In genomic region chr2:75832781-75833180, GRCm38 (mm10) we compare ENCODE assay signal across 8 mouse cellular contexts. TPM values are rescaled to one million over a fixed set of nuclear protein-coding genes. Genes with fewer than 3 reads are reported as not detected.
DNase-seq lines count a peak whose midpoint lies in the region; ATAC-seq and TF ChIP-seq lines count a peak whose summit lies in the region.

No protein-coding gene starts in this region.

- H3K36me3 ChIP-seq in kidney, embryonic 14.5 days (ENCODE audit: control insufficient read depth, insufficient read depth, low read length) = no peaks in the 10 kb centered on the region
- peaks cover 1 to 24% of the 10 kb centered on the region in 2 experiments; a peak in 3 of 4 replicates for H3K36me3 ChIP-seq in MEL (ENCODE audit: control insufficient read depth in 1 of 2, insufficient read depth in 2 of 2, low read length in 2 of 2)
- H3K36me3 ChIP-seq in hindbrain, embryonic 11.5 days (ENCODE audit: control insufficient read depth, insufficient read depth, low read length) = no peaks in the 10 kb centered on the region
- no peaks in the 10 kb centered on the region for H3K36me3 ChIP-seq in midbrain, embryonic 14.5 days (ENCODE audit: control insufficient read depth, insufficient read depth, low read length)

- no peak for ATAC-seq in kidney, embryonic 14.5 days (ENCODE audit: low FRiP score, low TSS enrichment)
- ATAC-seq in hindbrain, embryonic 11.5 days (ENCODE audit: low FRiP score) = no peak
- ATAC-seq in midbrain, embryonic 14.5 days (ENCODE audit: low FRiP score, low TSS enrichment) = no peak

- no peak for TF ChIP-seq RAD21 in MEL (IDR thresholded peaks at IDR 0.05; ENCODE audit: low read depth, low read length)

- no peak for TF ChIP-seq EP300 in MEL (IDR thresholded peaks at IDR 0.05; ENCODE audit: low read depth in 1 of 2, low read length in 2 of 2)

- WGBS in kidney, embryonic 14.5 days = 0% methylated on average over 5 of the region's 5 CpGs
- WGBS in hindbrain, embryonic 11.5 days = 4% methylated on average over 5 of the region's 5 CpGs
- WGBS in midbrain, embryonic 14.5 days = 2% methylated on average over 5 of the region's 5 CpGs

- H3K9me3 ChIP-seq in kidney, embryonic 14.5 days (ENCODE audit: control insufficient read depth, low read length) = no peaks in the 10 kb centered on the region
- H3K9me3 ChIP-seq in MEL (replicated peaks; ENCODE audit: insufficient read depth, low read length) = no peaks in the 10 kb centered on the region
- H3K9me3 ChIP-seq in hindbrain, embryonic 11.5 days (ENCODE audit: control insufficient read depth, low read length) = no peaks in the 10 kb centered on the region
- no peaks in the 10 kb centered on the region for H3K9me3 ChIP-seq in midbrain, embryonic 14.5 days (ENCODE audit: control insufficient read depth, low read length)

- H3K4me3 ChIP-seq in kidney, embryonic 14.5 days (ENCODE audit: low read length) = peak overlapping the region; percentile 90
- peak overlapping the region; percentile 92 to 99 for H3K4me3 ChIP-seq in MEL (ENCODE audit: control insufficient read depth in 1 of 2, insufficient read depth in 1 of 2, low read depth in 2 of 2, low read length in 2 of 2)
- peak overlapping the region; percentile 83 for H3K4me3 ChIP-seq in hindbrain, embryonic 11.5 days (ENCODE audit: low read depth, low read length)
- H3K4me3 ChIP-seq in midbrain, embryonic 14.5 days (replicated peaks; ENCODE audit: low read depth, low read length) = peak overlapping the region; percentile 85

- peaks cover 23% of the 10 kb centered on the region; the same call in 1 of the 2 replicates for H3K4me1 ChIP-seq in kidney, embryonic 14.5 days (ENCODE audit: control insufficient read depth, insufficient read depth, low read length)
- H3K4me1 ChIP-seq in MEL (ENCODE audit: control insufficient read depth in 1 of 2, insufficient read depth in 2 of 2, low read length in 2 of 2) = peaks cover 0 to 29% of the 10 kb centered on the region in 2 experiments; a peak in 2 of 4 replicates
- 0 out of 2 replicates have a peak, but pooled peaks cover 3% of the 10 kb centered on the region for H3K4me1 ChIP-seq in hindbrain, embryonic 11.5 days (replicated peaks; ENCODE audit: control insufficient read depth, insufficient read depth, low read length)
- peaks cover 15% of the 10 kb centered on the region for H3K4me1 ChIP-seq in midbrain, embryonic 14.5 days (ENCODE audit: control insufficient read depth, insufficient read depth, low read length)

- peaks cover 43% of the 10 kb centered on the region for H3K79me2 ChIP-seq in MEL (ENCODE audit: control insufficient read depth, insufficient read depth, low read length, poor library complexity)

- no peak for DNase-seq in kidney, postnatal 25 days
- DNase-seq in MEL (ENCODE audit: low read depth, low spot score) = peak; percentile 50
- no peak for DNase-seq in hindbrain, embryonic 11.5 days (ENCODE audit: low spot score)
- no peak for DNase-seq in midbrain, embryonic 14.5 days
- DNase-seq in urinary bladder, adult 18-20 months (ENCODE audit: low spot score in 2 of 2) = no peak
- no peak for DNase-seq in yolk sac, embryonic 10.5 days (ENCODE audit: low spot score)
- DNase-seq in ovary, adult 18-20 months (ENCODE audit: low spot score) = no peak

- peak overlapping the region; percentile 70 for H3K4me2 ChIP-seq in kidney, embryonic 14.5 days (replicated peaks; ENCODE audit: low read depth, low read length)
- H3K4me2 ChIP-seq in hindbrain, embryonic 11.5 days (replicated peaks; ENCODE audit: low read depth, low read length) = peak overlapping the region; percentile 82
- peak overlapping the region; percentile 75 for H3K4me2 ChIP-seq in midbrain, embryonic 14.5 days (ENCODE audit: low read length)

- H3K27ac ChIP-seq in kidney, embryonic 14.5 days (ENCODE audit: low read depth, low read length) = no peak overlapping the region; the same call in 1 of the 2 replicates
- peak overlapping the region; percentile 7 for H3K27ac ChIP-seq in MEL (ENCODE audit: control insufficient read depth, low read depth, low read length)
- peak overlapping the region; percentile 85; the same call in 1 of the 2 replicates for H3K27ac ChIP-seq in hindbrain, embryonic 11.5 days (ENCODE audit: low read depth, low read length)
- H3K27ac ChIP-seq in midbrain, embryonic 14.5 days (replicated peaks; ENCODE audit: low read depth, low read length) = peak overlapping the region; percentile 79; the same call in 1 of the 2 replicates

- TF ChIP-seq CTCF in MEL (IDR thresholded peaks at IDR 0.05 in 2 of 3, conservative IDR thresholded peaks at IDR 0.05 in 1 of 3; ENCODE audit: control insufficient read depth in 1 of 3, insufficient read depth in 1 of 3, low read depth in 2 of 3, low read length in 3 of 3, poor library complexity in 1 of 3, severe bottlenecking in 1 of 3) = no peak

- H3K9ac ChIP-seq in kidney, embryonic 14.5 days (ENCODE audit: low read depth, low read length) = peak overlapping the region; percentile 91
- peak overlapping the region; percentile 97 for H3K9ac ChIP-seq in MEL (ENCODE audit: control insufficient read depth, low read depth, low read length, poor library complexity, severe bottlenecking)
- peak overlapping the region; percentile 92 for H3K9ac ChIP-seq in hindbrain, embryonic 11.5 days (ENCODE audit: low read depth, low read length)
- peak overlapping the region; percentile 85 for H3K9ac ChIP-seq in midbrain, embryonic 14.5 days (replicated peaks; ENCODE audit: low read length)

- no peak for TF ChIP-seq POLR2A in MEL (IDR thresholded peaks at IDR 0.05; ENCODE audit: control insufficient read depth in 1 of 2, insufficient read depth in 1 of 2, low read depth in 1 of 2, low read length in 2 of 2, poor library complexity in 1 of 2)

- H3K27me3 ChIP-seq in kidney, embryonic 14.5 days (ENCODE audit: control insufficient read depth, insufficient read depth, low read length) = no peaks in the 10 kb centered on the region
- H3K27me3 ChIP-seq in MEL (ENCODE audit: control insufficient read depth in 1 of 2, insufficient read depth in 2 of 2, low read length in 2 of 2) = no peaks in the 10 kb centered on the region
- no peaks in the 10 kb centered on the region for H3K27me3 ChIP-seq in hindbrain, embryonic 11.5 days (ENCODE audit: control insufficient read depth, insufficient read depth, low read length)
- no peaks in the 10 kb centered on the region for H3K27me3 ChIP-seq in midbrain, embryonic 14.5 days (ENCODE audit: control insufficient read depth, insufficient read depth, low read length)

TF ChIP-seq in MEL, 35 proteins besides CTCF, POLR2A, EP300 and RAD21:
- TF ChIP-seq SIN3A (IDR thresholded peaks at IDR 0.05; ENCODE audit: low read length) = 0 out of 2 replicates have a peak, but pooled peaks have one; percentile 5
- TF ChIP-seq ZMIZ1 (IDR thresholded peaks at IDR 0.05; ENCODE audit: low read depth, low read length) = no peak

RNA-seq across cellular contexts. Expression of gene Agps, which starts 0.8 kb away (rescaled TPM):
- 33.9 and 51.3 TPM in 2 replicates for polyA plus RNA-seq in kidney, embryonic 14.5 days (2014; fragmentation: Nextera tagmentation; extraction: Ambion mirVana)
- total RNA-seq in MEL (2012; rRNA removed) = 47.8 and 49.0 TPM in 2 replicates
- 10 to 100 TPM in 1 of 2 experiments, not detected in 1; 32.3 TPM for polyA plus RNA-seq in MEL (2012; ENCODE audit: insufficient read depth in 1 of 2, insufficient read length in 2 of 2, low read depth in 1 of 2, low replicate concordance in 2 of 2, missing spikeins in 1 of 2)
- 50.7 and 53.4 TPM in 2 replicates for polyA plus RNA-seq in hindbrain, embryonic 11.5 days (2014; fragmentation: Nextera tagmentation; extraction: Ambion mirVana)
- polyA plus RNA-seq in midbrain, embryonic 14.5 days (2014; fragmentation: Nextera tagmentation; extraction: Ambion mirVana) = 32.8 and 38.0 TPM in 2 replicates
